Mouse (Mus musculus) hindbrain, embryonic 10.5 days (tissue): Measurements from ENCODE around the gene Ddx1. TPM values are rescaled to one million over a fixed set of nuclear protein-coding genes. Genes with fewer than 3 reads are reported as not detected.
"Not testable (repeated sequence)": the region's sequence is repeated elsewhere in the genome, so short reads cannot be mapped to it uniquely, and the experiment has no call there.

Experiments
- DNase-seq: peaks from one replicate; pipeline ENCODE4 v3.0.0-alpha.2; 2017; ENCODE audit warnings: low spot score
- H3K27ac ChIP-seq: fragments of 300-500 bp; sonication (generic); 2 replicates; pipeline ENCODE4 v1.5.1; 2016; ENCODE audit warnings: mild to moderate bottlenecking, moderate library complexity
- H3K27me3 ChIP-seq: fragments of 300-500 bp; sonication (generic); 2 replicates; pipeline ENCODE4 v1.6.1; 2016; ENCODE audit warnings: mild to moderate bottlenecking; ENCODE audit not compliant: poor library complexity, insufficient read depth, severe bottlenecking
- H3K36me3 ChIP-seq: fragments of 300-500 bp; sonication (generic); 2 replicates; pipeline ENCODE4 v1.6.1; 2016; ENCODE audit warnings: mild to moderate bottlenecking, moderate library complexity
- H3K4me1 ChIP-seq: fragments of 300-500 bp; sonication (generic); replicated peaks from 2 replicates; pipeline ENCODE4 v1.6.1; 2016; ENCODE audit warnings: mild to moderate bottlenecking
- H3K4me3 ChIP-seq: fragments of 300-500 bp; sonication (generic); 2 replicates; pipeline ENCODE4 v1.5.1; 2016; ENCODE audit warnings: mild to moderate bottlenecking, moderate library complexity
- H3K9me3 ChIP-seq: fragments of 300-500 bp; sonication (generic); 2 replicates; pipeline ENCODE4 v1.6.1; 2016; ENCODE audit warnings: mild to moderate bottlenecking, moderate library complexity
- WGBS: fragments of 180-500 bp; shearing (Covaris S2); methylation state at CpG from one replicate; pipeline ENCODE4 v1.1.7; 2016; 5-methylcytosine and 5-hydroxymethylcytosine counted together
- polyA plus RNA-seq: library from polyadenylated mRNA; unstranded; fragments of >200 nt; fragmentation: Nextera tagmentation; extraction: Ambion mirVana; gene quantifications from 2 replicates; pipeline ENCODE4 v1.2.1, GENCODE M21; 2016

The Ddx1 gene
- polyA plus RNA-seq, 1 experiment from 2014 or later = 144 TPM

DNA sequence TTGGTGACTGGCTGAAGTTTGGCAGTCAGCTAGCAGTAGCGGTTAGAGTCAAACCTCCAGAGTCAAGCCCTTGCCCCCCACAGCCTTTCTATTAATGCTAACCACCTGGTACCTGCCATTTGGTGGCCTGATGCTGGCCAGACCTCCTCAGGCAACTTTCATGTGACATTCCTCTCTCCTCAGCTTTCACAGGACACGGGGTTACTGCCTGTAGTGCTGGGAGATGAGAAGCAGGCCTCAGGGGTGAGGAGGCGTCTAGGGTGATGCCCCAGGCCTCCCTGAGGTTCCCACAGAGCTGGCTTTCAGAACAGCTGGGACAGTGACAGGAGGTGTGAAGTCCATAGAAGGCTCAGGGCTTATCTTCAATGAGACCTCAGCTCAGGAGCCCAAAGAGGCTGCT is 50.9 kb downstream of the Ddx1 start:
- Histone ChIP-seq H3K27me3 (no peaks in the 10 kb centered on the region), H3K9me3 (no peaks in the 10 kb centered on the region), H3K4me1 (0 out of 2 replicates have a peak, but pooled peaks cover 2% of the 10 kb centered on the region), H3K27ac (no peak overlapping the region), H3K36me3 (no peaks in the 10 kb centered on the region), H3K4me3 (no peak overlapping the region)
- DNase-seq = no peak
- WGBS = 67% methylated on average over 3 of the region's 3 CpGs

DNA sequence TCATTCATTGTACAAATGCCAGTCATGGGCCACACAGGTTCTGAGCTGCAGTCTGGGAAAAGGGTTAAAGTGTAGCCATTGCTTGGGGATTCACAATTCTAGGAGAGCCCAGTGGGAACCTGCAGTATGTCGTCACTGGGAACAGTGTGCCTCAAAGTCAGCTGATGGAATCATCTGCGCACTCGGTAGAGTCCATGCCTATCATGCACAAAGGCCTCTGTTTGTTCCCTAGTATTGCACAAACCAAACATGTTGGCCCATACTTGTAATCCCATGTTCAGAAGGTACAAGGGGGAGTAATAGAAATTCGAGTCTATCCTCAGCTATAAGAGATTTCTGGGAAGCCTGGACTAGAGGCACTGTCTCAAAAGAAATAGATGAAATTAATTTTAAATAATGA is 52.9 kb downstream of the Ddx1 start:
- Histone ChIP-seq H3K4me1 (0 out of 2 replicates have a peak, but pooled peaks cover 2% of the 10 kb centered on the region), H3K4me3 (no peak overlapping the region), H3K27me3 (no peaks in the 10 kb centered on the region), H3K27ac (no peak overlapping the region), H3K9me3 (no peaks in the 10 kb centered on the region), H3K36me3 (no peaks in the 10 kb centered on the region)
- WGBS = 79% methylated on average over 4 of the region's 4 CpGs
- no peak for DNase-seq

DNA sequence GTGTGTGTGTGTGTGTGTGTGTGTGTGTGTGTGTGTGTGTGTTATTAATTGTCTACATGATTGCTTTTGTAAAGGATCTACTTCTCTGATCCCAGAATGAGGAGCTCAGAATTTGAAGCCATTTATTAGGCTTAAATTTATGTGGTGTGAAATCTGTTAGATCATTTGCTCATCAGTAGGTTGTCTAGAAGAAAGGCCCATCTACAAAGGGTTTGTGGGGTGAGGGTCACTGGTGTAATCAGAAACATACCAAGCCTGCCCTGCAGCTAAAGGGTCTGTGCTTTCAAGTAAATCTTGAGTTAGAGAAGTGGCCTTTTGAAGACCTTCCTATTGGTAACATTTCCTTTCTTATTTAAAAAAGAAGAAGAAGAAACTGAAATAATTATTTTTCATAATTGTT is 53.5 kb downstream of the Ddx1 start:
- DNase-seq = no peak
- no peaks in the 10 kb centered on the region for H3K36me3 ChIP-seq
- H3K27ac ChIP-seq = no peak overlapping the region
- no peaks in the 10 kb centered on the region for H3K27me3 ChIP-seq
- 0 out of 2 replicates have a peak, but pooled peaks cover 2% of the 10 kb centered on the region for H3K4me1 ChIP-seq
- no peaks in the 10 kb centered on the region for H3K9me3 ChIP-seq
- no peak overlapping the region for H3K4me3 ChIP-seq

DNA sequence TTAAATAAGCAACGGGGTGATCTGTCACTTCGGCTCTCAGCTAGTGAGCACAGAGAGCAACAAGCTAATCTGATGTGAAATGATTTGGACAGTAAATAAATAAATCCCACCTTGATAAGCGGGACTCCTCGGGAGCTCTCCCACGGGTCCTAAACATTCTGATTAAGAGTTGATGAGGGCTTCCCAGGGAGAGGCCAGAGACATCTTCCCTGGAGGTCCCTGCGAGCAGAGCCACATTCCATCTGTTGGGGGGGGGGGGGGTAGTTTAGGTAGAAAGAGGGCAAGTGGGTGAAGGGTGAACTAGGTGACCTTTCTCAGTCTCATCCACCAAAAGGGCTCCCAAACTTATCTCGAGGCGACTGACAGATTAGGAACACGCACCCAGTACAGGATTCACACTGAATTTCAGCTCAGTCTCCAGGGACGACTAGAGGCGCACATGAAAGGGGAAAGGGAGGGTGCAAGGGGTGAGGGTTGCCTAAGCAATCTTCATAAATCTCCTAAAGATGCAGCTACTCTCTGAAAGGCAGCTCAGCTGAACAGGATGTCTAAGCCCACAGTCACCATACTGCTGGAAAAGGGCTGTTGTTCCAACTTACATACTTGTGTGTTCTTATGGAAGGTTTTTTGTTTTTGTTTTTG is 60.8 kb downstream of the Ddx1 start:
- DNase-seq = no peak
- no peaks in the 10 kb centered on the region for H3K27me3 ChIP-seq
- no peak overlapping the region for H3K4me3 ChIP-seq
- no peaks in the 10 kb centered on the region for H3K36me3 ChIP-seq
- no peak overlapping the region for H3K27ac ChIP-seq
- 48% methylated on average over 11 of the region's 11 CpGs for WGBS
- no peaks in the 10 kb centered on the region for H3K9me3 ChIP-seq
- H3K4me1 ChIP-seq = peaks cover 18% of the 10 kb centered on the region

DNA sequence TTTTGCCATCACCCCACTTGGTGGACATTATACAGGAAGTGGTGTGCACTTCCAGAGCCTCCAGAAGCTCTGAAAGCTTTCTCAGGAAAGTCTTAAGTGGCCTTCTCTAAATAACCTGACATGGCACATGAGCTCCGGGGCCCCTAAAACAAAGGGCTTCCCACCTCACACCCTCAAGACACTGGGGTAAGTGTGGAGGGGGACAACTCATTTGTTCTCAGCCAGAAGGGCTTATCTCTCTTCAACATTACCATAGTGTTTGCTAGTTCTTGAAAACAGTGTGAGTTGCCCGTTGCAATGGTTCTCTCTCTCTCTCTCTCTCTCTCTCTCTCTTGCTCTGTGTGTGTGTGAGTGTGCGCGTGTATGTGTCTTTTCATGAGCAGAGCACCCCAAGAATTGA is 62.8 kb downstream of the Ddx1 start:
- DNase-seq = no peak
- WGBS = 89% methylated on average over 4 of the region's 4 CpGs
- H3K9me3 ChIP-seq = no peaks in the 10 kb centered on the region
- H3K27ac ChIP-seq = no peak overlapping the region
- no peak overlapping the region for H3K4me3 ChIP-seq
- peaks cover 36% of the 10 kb centered on the region for H3K4me1 ChIP-seq
- H3K36me3 ChIP-seq = no peaks in the 10 kb centered on the region
- H3K27me3 ChIP-seq = no peaks in the 10 kb centered on the region

DNA sequence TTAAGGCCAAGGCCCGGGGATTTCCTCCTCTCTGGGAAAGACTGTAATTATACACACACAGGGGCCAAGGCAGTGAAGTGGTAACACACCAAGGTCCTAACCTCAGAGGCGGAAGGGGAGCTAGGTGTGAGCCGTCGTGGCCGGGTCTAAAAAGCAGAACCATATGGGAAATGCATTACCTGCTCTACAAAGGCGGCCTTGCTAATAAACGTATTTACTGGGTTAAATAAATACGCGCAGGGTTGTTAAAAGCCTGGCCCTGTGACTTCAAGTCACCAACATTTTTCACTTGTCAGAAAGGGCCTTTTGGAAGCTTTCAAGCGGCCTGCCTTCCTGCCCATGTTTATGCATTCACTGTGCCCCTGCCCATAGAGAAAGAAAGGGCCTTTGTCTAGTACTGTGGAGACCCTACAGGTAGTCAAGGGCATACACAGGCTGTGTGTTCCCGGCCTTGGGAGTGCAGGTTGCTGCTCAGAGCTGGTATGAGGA is 64.1 kb downstream of the Ddx1 start:
- 71% methylated on average over 11 of the region's 11 CpGs for WGBS
- peak overlapping the region; percentile 3; the same call in 1 of the 2 replicates for H3K27ac ChIP-seq
- no peak overlapping the region for H3K4me3 ChIP-seq
- H3K9me3 ChIP-seq = no peaks in the 10 kb centered on the region
- no peak for DNase-seq
- H3K27me3 ChIP-seq = no peaks in the 10 kb centered on the region
- H3K4me1 ChIP-seq = peaks cover 48% of the 10 kb centered on the region
- H3K36me3 ChIP-seq = no peaks in the 10 kb centered on the region

DNA sequence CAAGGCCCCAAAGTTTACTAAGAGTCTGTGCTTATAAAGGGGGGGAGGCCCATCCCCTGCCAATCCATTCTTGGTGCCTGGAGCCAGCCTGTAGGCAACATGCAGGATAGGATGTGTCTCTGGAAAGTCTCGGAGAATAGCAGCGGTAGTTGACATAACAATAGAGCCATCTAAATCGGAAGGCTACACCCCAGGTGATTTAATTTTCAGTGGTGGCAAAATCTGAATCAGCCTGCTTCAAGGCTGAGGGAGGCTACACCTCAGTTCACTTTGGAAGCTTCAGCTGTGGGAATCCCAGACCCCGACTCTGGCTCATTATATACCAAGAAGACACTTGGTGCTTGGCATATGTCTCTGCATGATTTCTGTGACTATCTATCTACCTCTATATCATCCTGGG is 64.9 kb downstream of the Ddx1 start:
- not testable (repeated sequence) for H3K4me3 ChIP-seq, DNase-seq, H3K36me3 ChIP-seq, H3K9me3 ChIP-seq, H3K27ac ChIP-seq, H3K27me3 ChIP-seq
- 88% methylated on average over 4 of the region's 4 CpGs for WGBS
- H3K4me1 ChIP-seq = peaks cover 48% of the 10 kb centered on the region

DNA sequence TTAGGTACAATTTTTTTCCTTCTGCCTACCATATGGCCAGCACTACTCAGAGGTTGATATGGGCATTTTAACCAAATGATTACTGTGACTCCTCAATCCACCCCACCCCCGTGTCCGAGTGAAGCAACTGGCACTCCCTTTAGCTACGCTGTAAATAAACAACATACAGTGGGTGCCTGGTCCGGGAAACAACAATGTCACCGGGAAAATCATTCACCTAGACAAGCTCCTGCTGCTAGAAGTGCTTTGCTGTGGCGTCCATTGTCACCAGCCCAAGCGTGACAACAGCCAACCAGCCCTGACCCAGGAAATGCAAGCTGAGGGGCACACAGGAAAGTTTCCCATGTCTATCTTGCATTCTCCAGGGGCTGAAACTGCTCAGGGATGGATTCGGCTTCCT is 66.8 kb downstream of the Ddx1 start:
- H3K4me1 ChIP-seq = peaks cover 41% of the 10 kb centered on the region
- no peak for DNase-seq
- WGBS = 37% methylated on average over 8 of the region's 8 CpGs

DNA sequence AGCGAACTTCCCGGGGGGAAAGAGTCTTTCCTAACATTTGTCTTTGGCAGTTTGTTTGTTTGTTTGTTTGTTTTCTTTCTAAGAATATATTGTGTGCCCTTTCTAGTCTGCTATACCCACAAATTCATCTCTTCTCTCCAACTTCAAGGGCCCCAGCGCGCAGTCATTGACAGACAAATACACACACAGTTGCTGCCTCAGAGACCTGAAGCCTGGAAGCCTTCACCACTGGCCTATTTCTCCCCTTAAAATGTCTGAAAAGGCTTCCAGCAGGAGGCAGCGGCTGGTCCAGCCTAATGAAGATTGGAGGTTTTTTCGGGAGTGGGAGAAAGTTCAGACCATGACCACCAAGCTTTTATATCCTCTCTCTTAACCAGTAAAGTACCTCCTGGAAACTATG is 67.3 kb downstream of the Ddx1 start:
- no peaks in the 10 kb centered on the region for H3K27me3 ChIP-seq
- H3K27ac ChIP-seq = peak overlapping the region; percentile 76
- 74% methylated on average over 6 of the region's 6 CpGs for WGBS
- no peak for DNase-seq
- H3K9me3 ChIP-seq = no peaks in the 10 kb centered on the region
- no peak overlapping the region for H3K4me3 ChIP-seq
- no peaks in the 10 kb centered on the region for H3K36me3 ChIP-seq
- H3K4me1 ChIP-seq = peaks cover 45% of the 10 kb centered on the region

More for the DNA sequence above, 66.8 kb downstream of the Ddx1 start:
- H3K4me3 ChIP-seq = no peak overlapping the region
- H3K27me3 ChIP-seq = no peaks in the 10 kb centered on the region
- peak overlapping the region; percentile 57; the same call in 1 of the 2 replicates for H3K27ac ChIP-seq
- H3K36me3 ChIP-seq = no peaks in the 10 kb centered on the region
- no peaks in the 10 kb centered on the region for H3K9me3 ChIP-seq

DNA sequence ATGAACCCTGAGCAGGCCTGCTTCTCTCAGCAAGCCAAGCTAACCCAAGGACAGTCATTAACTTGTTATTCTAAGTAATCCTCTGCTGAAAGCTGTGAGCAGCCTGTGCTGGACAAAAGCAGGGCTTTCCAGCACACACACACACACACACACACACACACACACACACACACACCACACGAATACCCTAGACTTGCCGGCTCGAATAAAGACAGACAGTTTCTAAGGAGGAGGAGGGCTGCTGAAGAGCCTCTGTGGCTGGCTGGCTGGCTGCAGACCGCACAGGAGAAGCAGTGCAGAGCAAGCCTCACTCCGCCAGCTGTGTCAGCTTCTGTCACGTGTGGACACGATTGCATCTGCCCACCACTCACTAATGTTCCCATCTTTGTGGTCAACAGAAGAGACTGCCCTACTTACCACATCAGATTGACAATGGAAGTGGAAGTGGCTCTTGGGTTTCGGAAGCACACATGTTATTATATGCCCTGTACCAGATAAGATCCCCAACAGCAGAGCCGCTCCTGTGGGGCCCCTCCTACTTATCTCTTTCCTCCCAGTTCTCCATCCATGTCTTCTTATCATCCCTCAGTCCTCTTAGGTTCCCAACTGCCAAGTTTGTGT is 68.2 kb downstream of the Ddx1 start:
- H3K27ac ChIP-seq = peak overlapping the region; percentile 76

DNA sequence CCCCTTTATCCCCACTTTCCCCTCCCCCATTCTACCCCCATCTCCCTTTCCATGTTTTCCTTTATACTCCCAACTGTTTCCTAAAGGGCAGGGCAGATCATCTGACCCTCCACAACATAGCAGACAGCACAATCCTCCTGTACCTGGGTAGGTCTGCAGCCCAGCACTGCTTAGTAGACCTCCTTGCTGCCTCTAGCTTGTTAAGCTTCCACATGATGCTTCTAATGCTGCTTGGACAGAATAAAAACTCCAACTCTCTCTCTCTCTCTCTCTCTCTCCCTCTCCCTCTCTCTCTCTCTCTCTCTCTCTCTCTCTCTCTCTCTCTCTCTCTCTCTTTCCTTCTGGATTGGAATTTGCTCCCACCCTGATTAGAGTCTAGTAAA is 68.7 kb downstream of the Ddx1 start:
- H3K4me1 ChIP-seq = peaks cover 52% of the 10 kb centered on the region
- peak overlapping the region; percentile 76; the same call in 1 of the 2 replicates for H3K27ac ChIP-seq
- no peak for DNase-seq
- no peaks in the 10 kb centered on the region for H3K27me3 ChIP-seq
- H3K9me3 ChIP-seq = no peaks in the 10 kb centered on the region
- no peak overlapping the region for H3K4me3 ChIP-seq
- H3K36me3 ChIP-seq = no peaks in the 10 kb centered on the region

More for the DNA sequence above, 68.2 kb downstream of the Ddx1 start:
- Histone ChIP-seq H3K27me3 (no peaks in the 10 kb centered on the region), H3K4me1 (peaks cover 52% of the 10 kb centered on the region), H3K36me3 (no peaks in the 10 kb centered on the region), H3K4me3 (no peak overlapping the region), H3K9me3 (no peaks in the 10 kb centered on the region)
- peak; percentile 52 for DNase-seq
- WGBS = 36% methylated on average over 9 of the region's 9 CpGs

DNA sequence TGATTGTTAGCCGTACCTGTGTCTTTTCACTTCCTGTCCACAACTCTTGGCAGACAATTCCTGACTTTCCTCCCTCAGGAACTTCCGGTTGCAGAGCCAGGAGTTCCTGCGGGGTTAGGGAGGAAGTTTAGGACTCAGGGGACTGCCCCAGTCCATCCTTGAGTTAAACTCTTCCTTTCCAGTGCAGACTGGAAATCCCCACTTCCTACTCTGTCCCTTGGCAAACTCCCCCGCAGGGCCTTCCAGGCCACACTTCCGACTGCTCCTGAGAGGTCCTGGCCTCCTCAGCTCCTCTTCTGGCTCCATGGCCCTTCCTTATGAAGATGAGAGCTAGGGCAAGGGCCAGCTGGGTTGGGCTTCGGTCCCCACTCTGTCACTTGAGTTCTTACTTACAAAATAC is 71.4 kb downstream of the Ddx1 start:
- H3K27ac ChIP-seq = no peak overlapping the region
- no peaks in the 10 kb centered on the region for H3K27me3 ChIP-seq
- no peak for DNase-seq
- H3K36me3 ChIP-seq = no peaks in the 10 kb centered on the region
- peaks cover 37% of the 10 kb centered on the region for H3K4me1 ChIP-seq
- 74% methylated on average over 6 of the region's 6 CpGs for WGBS
- no peaks in the 10 kb centered on the region for H3K9me3 ChIP-seq
- no peak overlapping the region for H3K4me3 ChIP-seq

DNA sequence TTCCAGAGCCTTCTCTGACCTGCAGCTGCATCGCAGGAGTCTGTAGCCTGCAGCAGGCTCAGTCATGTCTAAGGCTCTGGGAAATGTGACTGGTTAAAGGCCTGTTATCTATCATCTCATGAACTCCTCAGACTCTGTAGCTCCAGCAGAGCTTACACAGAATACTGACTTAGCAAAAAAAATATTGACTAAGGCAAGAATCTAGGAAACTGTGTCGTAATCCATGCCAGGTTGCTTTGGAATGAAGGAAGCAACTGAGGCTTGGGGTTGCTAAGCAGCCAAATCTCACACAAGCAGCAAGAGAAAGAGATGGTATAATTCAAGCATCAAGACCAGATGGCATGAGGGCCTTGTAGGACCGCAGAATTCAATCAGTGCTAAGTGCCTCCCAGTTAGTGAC is 72.1 kb downstream of the Ddx1 start:
- Histone ChIP-seq H3K36me3 (no peaks in the 10 kb centered on the region), H3K4me3 (no peak overlapping the region), H3K9me3 (no peaks in the 10 kb centered on the region), H3K27ac (no peak overlapping the region), H3K27me3 (no peaks in the 10 kb centered on the region), H3K4me1 (peaks cover 30% of the 10 kb centered on the region)
- WGBS = 82% methylated on average over 3 of the region's 3 CpGs
- DNase-seq = no peak
